21 mouse cellular contexts compared by ENCODE assay signal in genomic region chr13:102912867-102913266, GRCm38 (mm10).
"Had no signal": no experiment of that assay in that cellular context is flagged by ENCODE, and none has a peak within 500 bp of the region (broad histone marks: within the 10 kb centered on the region; RNA-seq: fewer than 3 reads in every experiment).

No protein-coding gene starts in this region.

- H3K27ac ChIP-seq: intestine, embryonic 15.5 days; kidney, embryonic 15.5 days; limb, embryonic 12.5 days; liver, embryonic 13.5 days; lung, embryonic 15.5 days; macrophage; neural tube, embryonic 12.5 days; stomach, embryonic 15.5 days had no signal

- H3K27me3 ChIP-seq: intestine, embryonic 15.5 days; kidney, embryonic 15.5 days; limb, embryonic 12.5 days; liver, embryonic 13.5 days; lung, embryonic 15.5 days; megakaryocyte, embryonic 14.5 days; neural tube, embryonic 12.5 days; stomach, embryonic 15.5 days had no signal

- H3K36me3 ChIP-seq: intestine, embryonic 15.5 days; kidney, embryonic 15.5 days; limb, embryonic 12.5 days; liver, embryonic 13.5 days; lung, embryonic 15.5 days; neural tube, embryonic 12.5 days; stomach, embryonic 15.5 days had no signal

- ATAC-seq: intestine, embryonic 15.5 days; liver, postnatal 0 days had no signal

- H3K9ac ChIP-seq: intestine, embryonic 15.5 days; kidney, embryonic 15.5 days; limb, embryonic 12.5 days; liver, embryonic 13.5 days; liver, postnatal 0 days; lung, embryonic 15.5 days; neural tube, embryonic 12.5 days; stomach, embryonic 15.5 days had no signal

- DNase-seq: kidney, adult 18-20 months; kidney, postnatal 14 days; layer of hippocampus, adult 9-11 months; liver; liver, embryonic 13.5 days; liver, postnatal 0 days; lung, postnatal 14 days; retina, postnatal 1 day; right cerebral cortex, postnatal 4 days; spleen, adult 18-20 months; thymus, adult 2 months; thymus, postnatal 25 days had no signal

- H3K4me2 ChIP-seq: intestine, embryonic 15.5 days; kidney, embryonic 15.5 days; limb, embryonic 12.5 days; liver, embryonic 13.5 days; lung, embryonic 15.5 days; neural tube, embryonic 12.5 days; stomach, embryonic 15.5 days had no signal

- H3K4me3 ChIP-seq: intestine, embryonic 15.5 days; kidney, embryonic 15.5 days; limb, embryonic 12.5 days; liver, embryonic 13.5 days; lung, embryonic 15.5 days; megakaryocyte, embryonic 14.5 days; myocyte; neural tube, embryonic 12.5 days; stomach, embryonic 15.5 days had no signal

- H3K9me3 ChIP-seq: intestine, embryonic 15.5 days; kidney, embryonic 15.5 days; limb, embryonic 12.5 days; liver, embryonic 13.5 days; lung, embryonic 15.5 days; neural tube, embryonic 12.5 days; stomach, embryonic 15.5 days had no signal

- H3K4me1 ChIP-seq: intestine, embryonic 15.5 days; kidney, embryonic 15.5 days; limb, embryonic 12.5 days; liver, embryonic 13.5 days; lung, embryonic 15.5 days; neural tube, embryonic 12.5 days; stomach, embryonic 15.5 days had no signal
